Mouse (Mus musculus) thymus, adult 2 months (tissue): ENCODE results near the gene 9230110F15Rik.
"Not testable (repeated sequence)": the region's sequence is repeated elsewhere in the genome, so short reads cannot be mapped to it uniquely, and the experiment has no call there.

Experiments
- CTCF ChIP-seq: fragments of 200-500 bp; IDR thresholded peaks from 2 replicates; pipeline ENCODE4 v1.5.1; 2012; ENCODE audit warnings: mild to moderate bottlenecking, control low read depth, low read length, moderate library complexity, borderline replicate concordance; ENCODE audit not compliant: control insufficient read depth, poor library complexity, insufficient read depth; ENCODE audit errors: extremely low read depth
- POLR2A ChIP-seq: fragments of 200-500 bp; IDR thresholded peaks from 2 replicates; pipeline ENCODE4 v1.6.1; 2012; ENCODE audit warnings: mild to moderate bottlenecking, low read length, control low read depth, moderate library complexity; ENCODE audit not compliant: control insufficient read depth, poor library complexity, insufficient read depth; ENCODE audit errors: extremely low read depth

DNA sequence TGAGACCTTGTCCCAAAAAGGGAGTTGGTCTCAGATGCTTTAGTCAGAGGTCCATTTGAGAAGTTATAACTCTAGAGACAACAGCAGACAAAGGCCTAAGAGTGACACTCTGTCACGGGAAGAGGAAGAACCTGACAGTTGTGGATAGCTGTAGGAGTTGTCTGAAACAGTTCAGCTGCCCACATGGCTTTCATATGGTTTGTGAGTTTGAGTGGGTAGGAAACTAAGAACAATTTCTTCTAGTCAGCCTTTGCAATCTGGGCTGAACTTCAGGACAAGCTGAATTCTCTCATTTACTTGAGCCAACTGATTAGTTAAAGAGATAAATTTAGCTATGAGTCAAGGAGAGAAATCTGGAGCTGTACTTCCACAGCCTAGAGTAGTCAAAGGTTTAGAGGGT is 49.2 kb upstream of the 9230110F15Rik start:
- TF ChIP-seq CTCF, POLR2A: not testable (repeated sequence)
